Mouse (Mus musculus): Measurements from ENCODE around the gene Cyp2w1. TPM values are rescaled to one million over a fixed set of nuclear protein-coding genes. Genes with fewer than 3 reads are reported as not detected.

Cyp2w1 gene
- total and polyA plus RNA-seq, 3 experiments = not detected

- Histone ChIP-seq H3K4me3 (ENCODE audit: low read depth, low read length) (no peak overlapping the region), H3K9me3 (replicated peaks) (no peaks in the 10 kb centered on the region), H3K36me3 (replicated peaks) (peaks cover 34% of the 10 kb centered on the region), H3K27me3 (ENCODE audit: insufficient read depth, low read length) (peaks cover 28% of the 10 kb centered on the region), H3K4me1 (ENCODE audit: insufficient read depth, low read depth, low read length) (peaks cover 58% of the 10 kb centered on the region)
- DNase-seq (ENCODE audit: low spot score) (peak; percentile 60), ATAC-seq (ENCODE audit: extremely low read depth, insufficient number of reproducible peaks, low FRiP score, poor library complexity, severe bottlenecking) (peak; percentile 38; the same call in 1 of the 2 replicates)
- TF ChIP-seq CTCF (IDR thresholded peaks at IDR 0.05; ENCODE audit: low read depth, low read length) = peak; percentile 99
- TF ChIP-seq GATA1 (IDR thresholded peaks at IDR 0.05; ENCODE audit: borderline replicate concordance, low read length) = no peak
- no peak for TF ChIP-seq POLR2AphosphoS5 (IDR thresholded peaks at IDR 0.05; ENCODE audit: insufficient replicate concordance, low read depth, low read length)
These were observed 2.9 kb downstream of the Cyp2w1 start for GRCm38 (mm10) chr5:139355235-139355772.

- Histone ChIP-seq H3K36me3 (replicated peaks) (peaks cover 66% of the 10 kb centered on the region), H3K4me1 (ENCODE audit: insufficient read depth, low read depth, low read length) (peaks cover 40% of the 10 kb centered on the region), H3K27me3 (ENCODE audit: insufficient read depth, low read length) (peaks cover 7% of the 10 kb centered on the region; the same call in 1 of the 2 replicates), H3K9me3 (replicated peaks) (no peaks in the 10 kb centered on the region), H3K4me3 (ENCODE audit: low read depth, low read length) (no peak overlapping the region)
- TF ChIP-seq POLR2AphosphoS5 (IDR thresholded peaks at IDR 0.05; ENCODE audit: insufficient replicate concordance, low read depth, low read length) (no peak), CTCF (IDR thresholded peaks at IDR 0.05; ENCODE audit: low read depth, low read length) (no peak), GATA2 (IDR thresholded peaks at IDR 0.05; ENCODE audit: borderline replicate concordance, low read depth, low read length) (no peak), GATA1 (IDR thresholded peaks at IDR 0.05; ENCODE audit: borderline replicate concordance, low read length) (no peak), TAL1 (conservative IDR thresholded peaks at IDR 0.05; ENCODE audit: low read depth, low read length) (no peak)
- DNase-seq (ENCODE audit: low spot score) (no peak), ATAC-seq (ENCODE audit: extremely low read depth, insufficient number of reproducible peaks, low FRiP score, poor library complexity, severe bottlenecking) (no peak)
These were observed 6.2 kb downstream of the Cyp2w1 start for GRCm38 (mm10) chr5:139358653-139359052.

- H3K9me3 ChIP-seq (replicated peaks) = no peaks in the 10 kb centered on the region
- H3K36me3 ChIP-seq (replicated peaks) = peaks cover 69% of the 10 kb centered on the region
- DNase-seq (ENCODE audit: low spot score) (no peak), ATAC-seq (ENCODE audit: extremely low read depth, insufficient number of reproducible peaks, low FRiP score, poor library complexity, severe bottlenecking) (no peak)
- TF ChIP-seq TAL1 (conservative IDR thresholded peaks at IDR 0.05; ENCODE audit: low read depth, low read length) (no peak), GATA1 (IDR thresholded peaks at IDR 0.05; ENCODE audit: borderline replicate concordance, low read length) (no peak), GATA2 (IDR thresholded peaks at IDR 0.05; ENCODE audit: borderline replicate concordance, low read depth, low read length) (no peak), POLR2AphosphoS5 (IDR thresholded peaks at IDR 0.05; ENCODE audit: insufficient replicate concordance, low read depth, low read length) (no peak), CTCF (IDR thresholded peaks at IDR 0.05; ENCODE audit: low read depth, low read length) (no peak)
- peaks cover 7% of the 10 kb centered on the region; the same call in 1 of the 2 replicates for H3K27me3 ChIP-seq (ENCODE audit: insufficient read depth, low read length)
- no peak overlapping the region for H3K4me3 ChIP-seq (ENCODE audit: low read depth, low read length)
- peaks cover 40% of the 10 kb centered on the region for H3K4me1 ChIP-seq (ENCODE audit: insufficient read depth, low read depth, low read length)
These were observed 6.8 kb downstream of the Cyp2w1 start for GRCm38 (mm10) chr5:139359244-139359643.

- peak overlapping the region; percentile 66; the same call in 1 of the 2 replicates for H3K4me3 ChIP-seq (ENCODE audit: low read depth, low read length)
- ATAC-seq (ENCODE audit: extremely low read depth, insufficient number of reproducible peaks, low FRiP score, poor library complexity, severe bottlenecking) (no peak), DNase-seq (ENCODE audit: low spot score) (no peak)
- H3K27me3 ChIP-seq (ENCODE audit: insufficient read depth, low read length) = no peaks in the 10 kb centered on the region
- peaks cover 69% of the 10 kb centered on the region for H3K36me3 ChIP-seq (replicated peaks)
- H3K9me3 ChIP-seq (replicated peaks) = no peaks in the 10 kb centered on the region
- no peak for TF ChIP-seq POLR2AphosphoS5 (IDR thresholded peaks at IDR 0.05; ENCODE audit: insufficient replicate concordance, low read depth, low read length)
- no peak for TF ChIP-seq TAL1 (conservative IDR thresholded peaks at IDR 0.05; ENCODE audit: low read depth, low read length)
- no peak for TF ChIP-seq CTCF (IDR thresholded peaks at IDR 0.05; ENCODE audit: low read depth, low read length)
- no peak for TF ChIP-seq GATA2 (IDR thresholded peaks at IDR 0.05; ENCODE audit: borderline replicate concordance, low read depth, low read length)
- TF ChIP-seq GATA1 (IDR thresholded peaks at IDR 0.05; ENCODE audit: borderline replicate concordance, low read length) = no peak
- peaks cover 65% of the 10 kb centered on the region for H3K4me1 ChIP-seq (ENCODE audit: insufficient read depth, low read depth, low read length)
These were observed 11.4 kb downstream of the Cyp2w1 start for GRCm38 (mm10) chr5:139363858-139364257.

GRCm38 (mm10) chr5:139364260-139364910, 12.0 kb downstream of the Cyp2w1 start:
- Histone ChIP-seq H3K4me3 (ENCODE audit: low read depth, low read length) (peak overlapping the region; percentile 66; the same call in 1 of the 2 replicates), H3K27me3 (ENCODE audit: insufficient read depth, low read length) (no peaks in the 10 kb centered on the region), H3K4me1 (ENCODE audit: insufficient read depth, low read depth, low read length) (peaks cover 67% of the 10 kb centered on the region), H3K36me3 (replicated peaks) (peaks cover 66% of the 10 kb centered on the region), H3K9me3 (replicated peaks) (no peaks in the 10 kb centered on the region)
- ATAC-seq (ENCODE audit: extremely low read depth, insufficient number of reproducible peaks, low FRiP score, poor library complexity, severe bottlenecking) (peak; percentile 73), DNase-seq (ENCODE audit: low spot score) (peak; percentile 80)
- TF ChIP-seq CTCF (IDR thresholded peaks at IDR 0.05; ENCODE audit: low read depth, low read length) = peak; percentile 100
- TF ChIP-seq GATA2 (IDR thresholded peaks at IDR 0.05; ENCODE audit: borderline replicate concordance, low read depth, low read length) = no peak

- no peak for TF ChIP-seq TAL1 (conservative IDR thresholded peaks at IDR 0.05; ENCODE audit: low read depth, low read length)
- no peak for TF ChIP-seq POLR2AphosphoS5 (IDR thresholded peaks at IDR 0.05; ENCODE audit: insufficient replicate concordance, low read depth, low read length)
- TF ChIP-seq CTCF (IDR thresholded peaks at IDR 0.05; ENCODE audit: low read depth, low read length) = no peak
- no peak for TF ChIP-seq GATA1 (IDR thresholded peaks at IDR 0.05; ENCODE audit: borderline replicate concordance, low read length)
- no peak for TF ChIP-seq GATA2 (IDR thresholded peaks at IDR 0.05; ENCODE audit: borderline replicate concordance, low read depth, low read length)
These were observed 12.6 kb downstream of the Cyp2w1 start for GRCm38 (mm10) chr5:139364911-139365571.

More at GRCm38 (mm10) chr5:139364911-139365571, 12.6 kb downstream of the Cyp2w1 start:
- Histone ChIP-seq H3K9me3 (replicated peaks) (no peaks in the 10 kb centered on the region), H3K4me1 (ENCODE audit: insufficient read depth, low read depth, low read length) (peaks cover 74% of the 10 kb centered on the region), H3K4me3 (ENCODE audit: low read depth, low read length) (peak overlapping the region; percentile 66; the same call in 1 of the 2 replicates), H3K36me3 (replicated peaks) (peaks cover 68% of the 10 kb centered on the region), H3K27me3 (ENCODE audit: insufficient read depth, low read length) (no peaks in the 10 kb centered on the region)
- ATAC-seq (ENCODE audit: extremely low read depth, insufficient number of reproducible peaks, low FRiP score, poor library complexity, severe bottlenecking) (no peak), DNase-seq (ENCODE audit: low spot score) (no peak)
